Mouse (Mus musculus): Measurements from ENCODE around the gene Pyurf. TPM values are rescaled to one million over a fixed set of nuclear protein-coding genes. Genes with fewer than 3 reads are reported as not detected.

Gene Pyurf
- 12.1 and 12.3 TPM in 2 replicates for polyA plus RNA-seq (2015; fragmentation: Nextera tagmentation; extraction: Ambion mirVana)

DNA sequence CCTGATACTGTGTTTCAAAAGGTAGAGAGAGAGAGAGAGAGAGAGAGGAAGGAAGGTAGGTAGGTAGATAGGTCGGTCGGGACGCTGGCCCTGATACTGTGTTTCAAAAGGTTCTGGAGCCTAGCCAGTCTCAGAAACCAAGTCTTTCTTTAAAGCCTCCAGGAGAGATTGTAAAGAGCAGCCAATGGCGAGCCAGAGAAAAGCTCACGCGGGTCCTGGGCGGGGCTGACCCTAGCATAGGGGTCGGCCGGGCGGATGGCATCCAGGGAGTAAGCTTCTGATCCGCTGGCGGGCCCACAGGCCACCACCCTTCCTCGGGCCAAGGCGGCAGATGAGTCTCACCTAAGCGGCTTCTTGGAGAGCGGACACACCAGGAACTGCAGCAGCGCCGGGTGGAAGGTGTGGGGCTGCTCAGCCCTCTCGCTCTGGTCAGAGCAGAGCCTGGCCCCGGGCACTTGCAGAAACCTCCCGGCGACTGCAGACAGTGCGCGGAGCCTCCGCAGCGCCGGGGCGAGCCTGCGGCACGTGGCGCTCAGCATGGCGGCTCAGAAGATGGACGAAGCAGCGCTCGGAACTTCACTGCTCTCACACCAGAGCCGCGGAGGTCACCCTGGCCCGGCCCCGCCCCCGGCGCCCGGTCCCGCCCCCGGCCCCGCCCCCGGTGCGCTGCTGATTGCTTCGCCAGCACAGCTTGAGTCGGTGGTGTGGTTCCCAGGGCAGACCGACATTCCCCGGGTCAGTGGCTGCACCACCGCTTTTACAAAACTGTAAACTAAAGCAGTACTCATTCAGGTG, at the start of gene Pyurf:
Pyurf (minus strand) TSS at position 612 of the 795 bp plus-strand sequence.
- peak within 1 kb of the TSS; percentile 80 for H3K4me3 ChIP-seq (replicated peaks)
- H3K9me3 ChIP-seq (replicated peaks): no peaks in the 10 kb centered on the region
- peak; percentile 97 for ATAC-seq (ENCODE audit: insufficient number of reproducible peaks, low FRiP score, low TSS enrichment, low read depth)
- H3K36me3 ChIP-seq: 0 out of 2 replicates have a peak, but pooled peaks cover 4% of the 10 kb centered on the region
- WGBS: under 1% methylated on average over 52 of the region's 52 CpGs
- H3K4me1 ChIP-seq: no peaks in the 10 kb centered on the region; the same call in 1 of the 2 replicates
- H3K27me3 ChIP-seq: no peaks in the 10 kb centered on the region
- peak within 1 kb of the TSS; percentile 62 for H3K4me2 ChIP-seq (replicated peaks)
- H3K9ac ChIP-seq: peak within 1 kb of the TSS; percentile 60
- peak within 1 kb of the TSS; percentile 89 for H3K27ac ChIP-seq (replicated peaks)

DNA sequence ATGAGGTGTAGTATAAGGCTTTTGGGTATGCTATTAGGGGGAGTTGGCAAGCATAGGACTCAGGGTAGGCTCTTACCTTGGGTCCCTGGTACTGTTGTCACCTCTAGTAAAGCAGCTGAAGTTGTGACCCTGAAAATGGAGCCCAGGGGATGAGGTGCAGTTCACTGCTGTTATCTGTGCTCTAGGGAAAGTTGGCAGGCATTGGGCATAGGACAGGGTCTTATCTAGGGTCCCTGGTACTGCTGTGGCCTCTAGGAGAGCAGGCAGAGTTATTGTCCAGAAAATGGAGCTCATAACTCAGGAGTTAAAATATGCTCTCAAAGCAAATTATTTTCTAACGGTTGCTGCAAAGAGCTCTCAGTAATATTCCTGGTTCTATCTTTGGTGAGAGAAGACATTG, 29.5 kb upstream of the Pyurf start:
- no peak overlapping the region for H3K4me2 ChIP-seq (replicated peaks)
- no peaks in the 10 kb centered on the region for H3K9me3 ChIP-seq (replicated peaks)
- no peak overlapping the region for H3K4me3 ChIP-seq (replicated peaks)
- peaks cover 16% of the 10 kb centered on the region for H3K36me3 ChIP-seq
- WGBS: 86% methylated on average over 1 of the region's 1 CpGs
- no peaks in the 10 kb centered on the region for H3K27me3 ChIP-seq
- ATAC-seq (ENCODE audit: insufficient number of reproducible peaks, low FRiP score, low TSS enrichment, low read depth): no peak
- H3K4me1 ChIP-seq: no peaks in the 10 kb centered on the region
- H3K9ac ChIP-seq: no peak overlapping the region
- H3K27ac ChIP-seq (replicated peaks): no peak overlapping the region

DNA sequence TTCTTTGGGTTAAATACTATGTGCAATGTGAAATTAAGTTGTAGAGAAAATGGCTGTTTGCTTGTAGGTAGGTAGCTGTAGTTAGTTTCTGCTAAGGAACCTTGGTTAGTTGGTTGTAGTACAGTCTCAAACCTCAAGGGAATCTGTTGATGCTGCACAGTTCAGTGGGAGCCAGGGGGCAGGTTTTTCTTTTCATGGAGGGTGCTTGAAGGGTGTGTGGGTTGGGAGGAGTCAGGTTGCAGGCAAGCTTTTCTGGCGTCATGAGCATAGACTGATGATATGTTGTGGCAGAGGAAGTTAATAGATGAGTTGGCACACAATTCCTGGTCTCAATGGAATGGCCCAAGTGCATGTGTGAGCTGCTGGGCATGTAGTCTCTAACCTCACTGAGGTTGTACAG, 19.8 kb upstream of the Pyurf start:
- H3K9ac ChIP-seq: no peak overlapping the region
- no peak overlapping the region for H3K27ac ChIP-seq (replicated peaks)
- no peak for ATAC-seq (ENCODE audit: insufficient number of reproducible peaks, low FRiP score, low TSS enrichment, low read depth)
- no peak overlapping the region for H3K4me2 ChIP-seq (replicated peaks)
- no peaks in the 10 kb centered on the region for H3K4me1 ChIP-seq
- WGBS: 14% methylated on average over 1 of the region's 1 CpGs
- no peaks in the 10 kb centered on the region for H3K9me3 ChIP-seq (replicated peaks)
- no peak overlapping the region for H3K4me3 ChIP-seq (replicated peaks)
- no peaks in the 10 kb centered on the region for H3K27me3 ChIP-seq
- H3K36me3 ChIP-seq: no peaks in the 10 kb centered on the region

DNA sequence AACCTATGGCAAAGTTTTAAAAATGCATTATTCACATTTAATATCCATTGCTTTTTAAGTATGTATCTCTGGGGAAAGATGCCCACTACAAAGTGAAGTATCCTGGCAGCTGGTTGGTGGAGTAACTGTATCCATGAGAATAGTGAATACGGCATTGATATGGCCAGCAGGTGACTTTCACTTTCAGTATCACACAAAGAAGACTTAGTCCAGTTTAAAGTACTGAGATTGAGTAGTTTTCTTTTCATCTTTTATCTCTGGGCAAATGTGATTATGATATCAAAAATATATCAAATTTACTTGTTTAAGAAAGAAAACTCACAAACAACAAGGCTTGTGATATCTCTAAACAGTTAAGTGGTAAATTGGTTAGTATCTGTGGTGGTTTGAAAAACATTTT, 14.8 kb upstream of the Pyurf start:
- Histone ChIP-seq H3K27ac (replicated peaks) (no peak overlapping the region), H3K9me3 (replicated peaks) (no peaks in the 10 kb centered on the region), H3K9ac (no peak overlapping the region), H3K4me1 (peaks cover 7% of the 10 kb centered on the region), H3K4me3 (replicated peaks) (no peak overlapping the region), H3K27me3 (no peaks in the 10 kb centered on the region), H3K36me3 (no peaks in the 10 kb centered on the region), H3K4me2 (replicated peaks) (no peak overlapping the region)
- WGBS: 89% methylated on average over 1 of the region's 1 CpGs
- ATAC-seq (ENCODE audit: insufficient number of reproducible peaks, low FRiP score, low TSS enrichment, low read depth): no peak

DNA sequence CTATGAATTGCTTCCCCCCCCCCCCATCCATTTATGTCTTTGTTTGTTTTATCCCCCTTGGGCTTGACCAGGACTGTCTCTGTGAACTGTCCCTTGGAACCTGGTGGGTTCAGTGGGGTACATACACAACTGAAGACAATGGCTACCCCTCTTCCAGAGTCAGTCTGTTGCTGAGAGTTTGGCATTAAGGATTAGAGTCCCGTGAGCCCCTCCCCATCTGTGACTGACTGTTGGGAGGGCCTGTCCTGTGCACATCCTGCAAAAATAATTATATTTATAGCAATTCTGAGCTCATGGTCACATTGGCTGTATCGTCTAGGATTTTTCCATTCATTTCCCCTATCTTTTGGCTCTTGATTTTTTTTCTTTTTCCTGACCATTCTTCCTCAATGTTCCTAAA, 11.8 kb upstream of the Pyurf start:
- 18% methylated on average over 2 of the region's 2 CpGs for WGBS
- no peaks in the 10 kb centered on the region for H3K36me3 ChIP-seq
- H3K27ac ChIP-seq (replicated peaks): peak overlapping the region; percentile 96
- peak overlapping the region; percentile 77 for H3K9ac ChIP-seq
- H3K9me3 ChIP-seq (replicated peaks): no peaks in the 10 kb centered on the region
- peaks cover 8% of the 10 kb centered on the region for H3K4me1 ChIP-seq
- no peak for ATAC-seq (ENCODE audit: insufficient number of reproducible peaks, low FRiP score, low TSS enrichment, low read depth)
- peak overlapping the region; percentile 61 for H3K4me3 ChIP-seq (replicated peaks)
- no peaks in the 10 kb centered on the region for H3K27me3 ChIP-seq
- peak overlapping the region; percentile 65 for H3K4me2 ChIP-seq (replicated peaks)

DNA sequence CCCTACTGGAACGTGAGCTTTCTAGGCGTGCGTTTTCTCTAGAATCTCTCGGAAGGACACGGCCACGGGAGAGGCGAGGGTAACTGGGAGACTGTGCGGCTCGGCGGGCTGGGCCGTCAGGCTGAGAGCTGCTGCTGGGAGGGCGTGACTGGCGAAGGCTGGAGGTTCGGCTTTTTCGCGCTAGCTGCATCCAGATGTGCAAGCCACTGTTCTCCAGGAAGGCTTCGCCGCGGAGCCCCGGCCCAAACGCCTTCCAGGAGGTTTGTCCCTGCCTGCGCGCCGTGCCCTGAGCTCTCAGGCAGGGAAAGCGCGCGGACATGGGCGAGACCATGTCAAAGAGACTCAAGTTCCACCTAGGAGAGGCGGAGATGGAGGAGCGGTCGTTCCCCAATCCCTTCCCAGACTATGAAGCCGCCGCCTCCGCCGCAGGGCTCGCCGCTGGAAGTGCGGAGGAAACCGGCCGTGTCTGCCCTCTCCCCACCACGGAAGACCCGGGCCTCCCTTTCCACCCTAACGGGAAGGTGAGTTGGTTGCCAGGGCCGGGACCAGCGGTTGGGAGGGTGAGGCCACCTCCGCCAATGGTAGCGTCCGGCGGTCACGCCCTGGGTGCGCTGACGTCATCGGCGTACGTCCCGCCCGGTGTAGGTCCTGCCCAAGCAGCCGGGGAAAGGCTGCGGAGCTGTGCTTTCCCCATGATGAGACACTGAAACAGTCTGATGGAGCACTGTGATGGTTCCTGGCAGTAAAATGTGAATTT, 11.0 kb upstream of the Pyurf start:
- Histone ChIP-seq H3K4me1 (peaks cover 8% of the 10 kb centered on the region), H3K27me3 (no peaks in the 10 kb centered on the region), H3K27ac (replicated peaks) (peak overlapping the region; percentile 96), H3K4me2 (replicated peaks) (peak overlapping the region; percentile 65), H3K4me3 (replicated peaks) (peak overlapping the region; percentile 61), H3K36me3 (no peaks in the 10 kb centered on the region), H3K9ac (peak overlapping the region; percentile 77), H3K9me3 (replicated peaks) (no peaks in the 10 kb centered on the region)
- WGBS: 0% methylated on average over 59 of the region's 59 CpGs
- ATAC-seq (ENCODE audit: insufficient number of reproducible peaks, low FRiP score, low TSS enrichment, low read depth): peak; percentile 99

DNA sequence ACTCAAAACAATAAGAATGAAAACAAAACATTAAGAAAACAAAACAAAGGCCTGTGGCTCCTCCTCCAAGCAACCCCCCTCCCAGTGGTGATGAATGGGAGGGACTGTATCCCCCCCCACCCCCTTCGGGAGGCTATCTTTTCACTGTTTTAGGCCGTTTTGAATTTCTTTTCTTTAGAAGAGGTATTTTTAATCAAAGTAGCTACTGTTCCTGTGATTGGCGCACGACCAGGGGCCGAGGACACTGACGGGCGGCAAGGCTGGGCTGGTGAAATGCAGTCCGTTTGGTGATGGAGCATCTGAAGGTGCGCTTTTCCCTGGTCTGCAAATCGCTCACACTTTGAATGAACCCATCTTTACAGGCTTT, 10.5 kb upstream of the Pyurf start, which contains the start of gene Lancl2:
Lancl2 (plus strand) TSS at position 165 of the 367 bp plus-strand sequence.
- no peak for ATAC-seq (ENCODE audit: insufficient number of reproducible peaks, low FRiP score, low TSS enrichment, low read depth)
- Histone ChIP-seq H3K4me3 (replicated peaks) (peak within 1 kb of the TSS; percentile 61), H3K4me2 (replicated peaks) (peak within 1 kb of the TSS; percentile 65), H3K9ac (peak within 1 kb of the TSS; percentile 77), H3K27ac (replicated peaks) (peak within 1 kb of the TSS; percentile 96), H3K4me1 (peaks cover 8% of the 10 kb centered on the region), H3K9me3 (replicated peaks) (no peaks in the 10 kb centered on the region), H3K27me3 (no peaks in the 10 kb centered on the region), H3K36me3 (no peaks in the 10 kb centered on the region)
- WGBS: 0% methylated on average over 10 of the region's 10 CpGs

DNA sequence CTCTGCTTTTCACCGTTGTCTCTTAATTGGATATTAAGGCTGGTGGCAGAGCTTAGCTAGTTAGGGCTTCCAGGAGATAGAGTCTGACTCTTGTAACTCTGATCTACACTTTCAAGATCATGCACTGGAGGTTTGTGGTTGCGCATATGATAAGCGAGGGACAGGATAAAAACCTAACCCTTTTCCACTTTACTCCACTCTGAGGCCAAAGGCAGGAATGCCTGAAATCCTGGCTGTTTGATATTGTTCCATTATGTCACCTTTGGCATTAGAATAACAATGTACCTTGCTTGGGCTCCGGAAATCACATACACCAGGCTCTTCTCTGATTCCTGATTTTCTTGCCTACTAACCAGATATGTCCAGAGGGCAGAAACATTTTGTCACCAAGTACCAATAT, 9.8 kb upstream of the Pyurf start:
- Histone ChIP-seq H3K27ac (replicated peaks) (no peak overlapping the region), H3K9ac (no peak overlapping the region), H3K4me2 (replicated peaks) (0 out of 2 replicates have a peak overlapping the region, but pooled peaks have one; percentile 65)

DNA sequence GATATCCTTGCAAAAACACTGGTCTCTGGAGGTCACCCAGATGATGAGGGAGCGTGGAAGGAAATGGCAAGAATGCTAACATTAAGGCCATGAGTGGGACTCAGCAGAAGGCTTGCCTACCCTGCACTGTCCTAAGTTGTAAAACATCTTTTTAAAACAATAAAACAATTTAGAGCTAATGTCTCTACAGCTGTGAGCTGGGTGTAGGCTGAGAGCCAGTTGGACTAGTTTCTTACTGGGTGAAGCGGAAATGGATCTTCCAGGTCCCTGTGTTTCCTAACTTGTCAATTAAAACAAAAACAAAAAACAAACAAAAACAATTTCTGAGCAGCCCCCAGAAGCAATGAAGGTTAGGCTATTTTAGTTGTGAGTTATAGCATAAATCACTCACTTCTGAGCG, 1.2 kb upstream of the Pyurf start:
- Histone ChIP-seq H3K27me3 (no peaks in the 10 kb centered on the region), H3K36me3 (0 out of 2 replicates have a peak, but pooled peaks cover 4% of the 10 kb centered on the region), H3K9ac (no peak overlapping the region), H3K4me2 (replicated peaks) (no peak overlapping the region), H3K9me3 (replicated peaks) (no peaks in the 10 kb centered on the region), H3K27ac (replicated peaks) (no peak overlapping the region), H3K4me3 (replicated peaks) (no peak overlapping the region), H3K4me1 (no peaks in the 10 kb centered on the region; the same call in 1 of the 2 replicates)
- 89% methylated on average over 3 of the region's 3 CpGs for WGBS
- no peak for ATAC-seq (ENCODE audit: insufficient number of reproducible peaks, low FRiP score, low TSS enrichment, low read depth)

More for the DNA sequence above, 9.8 kb upstream of the Pyurf start:
- Histone ChIP-seq H3K36me3 (no peaks in the 10 kb centered on the region), H3K9me3 (replicated peaks) (no peaks in the 10 kb centered on the region), H3K4me3 (replicated peaks) (peak overlapping the region; percentile 61), H3K27me3 (no peaks in the 10 kb centered on the region), H3K4me1 (peaks cover 8% of the 10 kb centered on the region)
- 52% methylated on average over 4 of the region's 4 CpGs for WGBS
- no peak for ATAC-seq (ENCODE audit: insufficient number of reproducible peaks, low FRiP score, low TSS enrichment, low read depth)

DNA sequence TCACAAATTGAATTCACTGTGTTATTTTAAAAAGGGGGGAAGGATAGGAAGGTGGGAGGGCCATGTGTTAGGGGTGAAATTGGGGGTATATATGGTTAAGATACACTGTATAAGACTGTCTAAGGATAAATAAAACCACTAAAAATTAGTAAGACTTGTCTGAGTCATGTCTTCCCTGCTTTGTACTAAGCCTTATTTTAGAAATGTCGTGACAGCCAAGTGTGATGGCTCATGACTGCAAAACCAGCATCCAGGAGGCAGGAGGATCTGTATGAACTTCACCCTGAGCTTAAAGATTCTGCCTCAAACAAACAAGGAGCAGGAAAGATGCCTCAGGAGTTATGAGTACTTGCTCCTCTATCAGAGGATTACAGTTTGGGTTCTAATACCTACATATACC, 7.7 kb downstream of the Pyurf start:
- Histone ChIP-seq H3K9ac (no peak overlapping the region), H3K36me3 (no peaks in the 10 kb centered on the region), H3K27ac (replicated peaks) (no peak overlapping the region), H3K4me1 (no peaks in the 10 kb centered on the region), H3K27me3 (no peaks in the 10 kb centered on the region), H3K4me3 (replicated peaks) (no peak overlapping the region), H3K4me2 (replicated peaks) (no peak overlapping the region), H3K9me3 (replicated peaks) (no peaks in the 10 kb centered on the region)
- ATAC-seq (ENCODE audit: insufficient number of reproducible peaks, low FRiP score, low TSS enrichment, low read depth): no peak
- WGBS: 94% methylated on average over 1 of the region's 1 CpGs

DNA sequence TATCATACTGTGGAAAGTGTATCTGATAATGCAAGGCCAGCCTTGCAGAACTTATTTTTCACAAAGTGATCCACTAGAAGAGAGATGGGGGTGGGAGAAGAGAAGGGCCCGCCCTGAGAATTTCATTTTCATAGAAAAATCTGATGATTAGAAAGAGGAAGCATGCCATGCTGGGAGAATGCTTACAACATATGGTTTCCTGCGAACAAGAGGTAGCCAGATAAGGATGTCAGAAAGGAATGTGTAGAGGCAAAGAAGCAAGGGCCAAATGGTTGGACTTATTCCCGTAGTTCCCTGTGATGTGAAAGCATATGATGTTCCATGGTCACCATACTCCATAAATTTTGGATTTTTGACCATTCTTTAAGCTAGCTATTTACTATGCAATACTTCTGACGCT, 30.6 kb downstream of the Pyurf start:
- Histone ChIP-seq H3K27me3 (no peaks in the 10 kb centered on the region), H3K4me3 (replicated peaks) (no peak overlapping the region), H3K27ac (replicated peaks) (no peak overlapping the region), H3K9me3 (replicated peaks) (no peaks in the 10 kb centered on the region), H3K4me2 (replicated peaks) (no peak overlapping the region), H3K36me3 (no peaks in the 10 kb centered on the region), H3K4me1 (no peaks in the 10 kb centered on the region), H3K9ac (no peak overlapping the region)
- ATAC-seq (ENCODE audit: insufficient number of reproducible peaks, low FRiP score, low TSS enrichment, low read depth): no peak
- 79% methylated on average over 4 of the region's 4 CpGs for WGBS

Data from embryonic facial prominence, embryonic 15.5 days (tissue).